Mouse (Mus musculus) erythroblast, embryonic 14.5 days (primary cell): ENCODE data around the gene Jade1.

Experiments
- GATA1 ChIP-seq: IDR thresholded peaks from 2 replicates; pipeline ENCODE4 v1.6.1; 2012; ENCODE audit warnings: low read length, inconsistent platforms, mixed read lengths
- TAL1 ChIP-seq: IDR thresholded peaks from 3 replicates; pipeline ENCODE4 v1.6.1; 2012; ENCODE audit warnings: low read length, inconsistent platforms, mixed read lengths

- no peak for TF ChIP-seq TAL1
- TF ChIP-seq GATA1, result no peak
Observed at GRCm38 (mm10) chr3:41607467-41607866, 51.9 kb downstream of the Jade1 start.
